Mouse (Mus musculus): ENCODE measurements around the gene Grk6.

DNA sequence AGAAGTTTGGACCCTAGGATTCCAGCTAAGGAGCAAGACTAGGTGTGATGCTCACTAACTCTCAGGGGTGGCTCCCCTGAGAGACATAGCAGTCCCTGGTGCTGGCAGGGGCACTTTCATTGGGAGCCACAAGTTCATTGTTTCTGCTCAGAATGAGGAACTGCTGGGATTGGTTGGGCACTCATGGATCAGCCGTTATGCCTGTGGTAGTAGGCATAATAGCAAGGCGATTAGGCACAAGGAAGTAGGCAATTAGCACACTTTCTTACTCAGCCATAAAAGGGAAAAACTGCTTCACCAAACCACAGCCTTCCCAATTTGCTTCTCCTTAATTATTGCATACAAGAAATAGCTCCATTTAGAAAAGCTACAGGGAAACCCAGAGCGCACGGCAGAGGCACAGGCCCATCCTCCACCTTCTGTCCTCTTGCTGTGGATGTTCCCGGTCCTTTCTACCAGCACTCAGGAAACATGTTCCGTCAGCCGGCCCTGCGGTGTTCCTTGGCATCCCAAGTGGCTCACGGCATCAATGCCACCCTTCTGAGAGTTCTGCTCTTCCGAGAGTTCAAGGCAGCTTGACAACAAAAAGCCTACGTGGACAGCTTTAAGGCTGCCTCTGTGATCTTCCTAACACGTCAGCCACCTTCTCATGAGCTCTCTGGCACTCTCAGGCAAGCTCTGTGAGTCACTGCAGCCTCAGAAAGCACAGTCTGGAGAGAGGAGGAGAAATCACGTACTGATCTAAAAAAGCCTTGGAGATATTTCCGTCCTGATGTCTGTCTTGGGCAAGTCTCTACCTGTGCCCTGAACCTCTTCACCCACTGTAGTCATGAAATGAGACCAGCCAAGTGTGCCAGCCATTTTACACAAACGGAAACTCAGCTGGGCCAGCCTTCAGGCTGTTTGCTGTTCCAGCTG lies 40.7 kb upstream of the Grk6 start:
- TF ChIP-seq GATA1 (IDR thresholded peaks at IDR 0.05; ENCODE audit: low read length) (no peak), TAL1 (IDR thresholded peaks at IDR 0.05; ENCODE audit: low read length) (no peak)
